Mouse (Mus musculus) heart, postnatal 25 days (tissue): ENCODE measurements around the gene Prkce. TPM values are rescaled to one million over a fixed set of nuclear protein-coding genes. Genes with fewer than 3 reads are reported as not detected.

Experiments used
- DNase-seq: peaks from one replicate; pipeline ENCODE4 v3.0.0; 2022; ENCODE audit warnings: low spot score
- intact Hi-C: fragments of 180-260 bp; cut with DNase I; formaldehyde crosslinking; loops from one replicate; pipeline ENCODE4 v1.15.1; 2025
- total RNA-seq, 2 experiments: library from RNA; stranded (reverse); gene quantifications; 2 replicates each; pipeline ENCODE4 v1.2.3; 2021

Gene Prkce
- total RNA-seq, 2 experiments from 2014 or later, result 25.9 to 28.3 TPM

- DNase-seq, result no peak
- intact Hi-C loops, result no loop called here
These were observed 347.5 kb downstream of the Prkce start for GRCm38 (mm10) chr17:86514974-86515620.

- DNase-seq, result no peak
- intact Hi-C loops, result no loop called here
These were observed 349.0 kb downstream of the Prkce start for GRCm38 (mm10) chr17:86516630-86517029.

GRCm38 (mm10) chr17:86518604-86519003 is 351.0 kb downstream of the Prkce start:
- DNase-seq, result no peak
- intact Hi-C loops, result no loop called here

GRCm38 (mm10) chr17:86521252-86521651 is 353.7 kb downstream of the Prkce start:
- no peak for DNase-seq
- intact Hi-C loops, result no loop called here

GRCm38 (mm10) chr17:86522649-86523048 is 355.1 kb downstream of the Prkce start:
- DNase-seq, result no peak
- intact Hi-C loops, result no loop called here

GRCm38 (mm10) chr17:86523374-86523773 is 355.8 kb downstream of the Prkce start:
- intact Hi-C loops, result no loop called here
- DNase-seq, result no peak

GRCm38 (mm10) chr17:86523843-86524242 is 356.3 kb downstream of the Prkce start:
- no peak for DNase-seq
- intact Hi-C loops, result no loop called here

- intact Hi-C loops, result no loop called here
These were observed 357.5 kb downstream of the Prkce start for GRCm38 (mm10) chr17:86525075-86525474.

GRCm38 (mm10) chr17:86526016-86526415 is 358.4 kb downstream of the Prkce start:
- intact Hi-C loops, result no loop called here
- no peak for DNase-seq

More at GRCm38 (mm10) chr17:86525075-86525474, 357.5 kb downstream of the Prkce start:
- DNase-seq, result no peak

- intact Hi-C loops, result no loop called here
These were observed 359.7 kb downstream of the Prkce start for GRCm38 (mm10) chr17:86527298-86527697.

GRCm38 (mm10) chr17:86529003-86529402 is 361.4 kb downstream of the Prkce start:
- intact Hi-C loops, result no loop called here
- DNase-seq, result no peak

More at GRCm38 (mm10) chr17:86527298-86527697, 359.7 kb downstream of the Prkce start:
- no peak for DNase-seq

- DNase-seq, result no peak
- intact Hi-C loops, result no loop called here
These were observed 361.8 kb downstream of the Prkce start for GRCm38 (mm10) chr17:86529411-86529810.

- intact Hi-C loops, result no loop called here
- no peak for DNase-seq
These were observed 363.6 kb downstream of the Prkce start for GRCm38 (mm10) chr17:86531231-86531630.

- DNase-seq, result no peak
These were observed 365.4 kb downstream of the Prkce start for GRCm38 (mm10) chr17:86532783-86533548.

GRCm38 (mm10) chr17:86533549-86533851 is 365.9 kb downstream of the Prkce start:
- DNase-seq, result no peak
- intact Hi-C loops, result no loop called here

More at GRCm38 (mm10) chr17:86532783-86533548, 365.4 kb downstream of the Prkce start:
- intact Hi-C loops, result no loop called here

GRCm38 (mm10) chr17:86535096-86535495 is 367.5 kb downstream of the Prkce start:
- intact Hi-C loops, result loop anchor here (2.0 to 5.0 kb wide), 2 partner anchors 36 to 52 kb away; no protein-coding TSS in a partner anchor
- DNase-seq, result no peak

GRCm38 (mm10) chr17:86535827-86536656 is 368.5 kb downstream of the Prkce start:
- DNase-seq, result peak; percentile 47
- intact Hi-C loops, result loop anchor here (1.0 to 5.0 kb wide), 4 partner anchors 37 to 266 kb away; no protein-coding TSS in a partner anchor

GRCm38 (mm10) chr17:86539881-86540430 is 372.4 kb downstream of the Prkce start:
- peak; percentile 23 for DNase-seq
- intact Hi-C loops, result loop anchor here (5.0 kb wide), 1 partner anchor 47 kb away; no protein-coding TSS in a partner anchor

GRCm38 (mm10) chr17:86546529-86546928 is 378.9 kb downstream of the Prkce start:
- no peak for DNase-seq
- intact Hi-C loops, result no loop called here

GRCm38 (mm10) chr17:86549128-86549527 is 381.5 kb downstream of the Prkce start:
- DNase-seq, result no peak
- intact Hi-C loops, result no loop called here
